Mouse (Mus musculus) layer of hippocampus, adult 2 months (tissue): ENCODE data around the gene Ssbp1. TPM values are rescaled to one million over a fixed set of nuclear protein-coding genes. Genes with fewer than 3 reads are reported as not detected.

Experiments
- DNase-seq, 2 experiments: peaks; one replicate each; pipeline ENCODE4 v3.0.0; 2022; ENCODE audit warnings: low spot score in 2 of 2
- H3K27ac ChIP-seq: fragments of 200-600 bp; 2 replicates; pipeline ENCODE4 v1.8.1; 2022
- H3K4me3 ChIP-seq: fragments of 200-600 bp; 2 replicates; pipeline ENCODE4 v1.8.1; 2022; ENCODE audit warnings: mild to moderate bottlenecking
- CTCF ChIP-seq: fragments of 200-600 bp; conservative IDR thresholded peaks from 2 replicates; pipeline ENCODE4 v1.8.1; 2022; ENCODE audit warnings: antibody characterized with exemption, mild to moderate bottlenecking, moderate library complexity
- long read RNA-seq, 2 experiments: library from polyadenylated mRNA; stranded (forward); transcript quantifications; one replicate each; pipeline ENCODE4 v2.0.0; 2021; ENCODE audit warnings: borderline mapping rate in 2 of 2
- total RNA-seq, 2 experiments: library from RNA; stranded (reverse); gene quantifications; 2 replicates each; pipeline ENCODE4 v1.2.3; 2021

Gene Ssbp1
- total RNA-seq: 10 to 100 TPM; 34.0 to 36.0 TPM
- long read RNA-seq, experiment 1, full-length matches to known transcripts: 23 of 189 reads
- long read RNA-seq, experiment 1, partial matches to known transcripts: 159 of 189 reads
- long read RNA-seq, experiment 1, other reads (novel, unspliced or antisense): 7 of 189 reads
- long read RNA-seq, experiment 2, full-length matches to known transcripts: 40 of 237 reads
- long read RNA-seq, experiment 2, partial matches to known transcripts: 186 of 237 reads
- long read RNA-seq, experiment 2, other reads (novel, unspliced or antisense): 11 of 237 reads

GRCm38 (mm10) chr6:40470916-40471719, at the start of gene Ssbp1:
Ssbp1 (plus strand) TSS chr6:40471352.
- TF ChIP-seq CTCF: peak; percentile 31
- H3K27ac ChIP-seq: peak within 1 kb of the TSS; percentile 95
- peak; percentile 91 to 92 for DNase-seq
- peak within 1 kb of the TSS; percentile 84 for H3K4me3 ChIP-seq

DNA sequence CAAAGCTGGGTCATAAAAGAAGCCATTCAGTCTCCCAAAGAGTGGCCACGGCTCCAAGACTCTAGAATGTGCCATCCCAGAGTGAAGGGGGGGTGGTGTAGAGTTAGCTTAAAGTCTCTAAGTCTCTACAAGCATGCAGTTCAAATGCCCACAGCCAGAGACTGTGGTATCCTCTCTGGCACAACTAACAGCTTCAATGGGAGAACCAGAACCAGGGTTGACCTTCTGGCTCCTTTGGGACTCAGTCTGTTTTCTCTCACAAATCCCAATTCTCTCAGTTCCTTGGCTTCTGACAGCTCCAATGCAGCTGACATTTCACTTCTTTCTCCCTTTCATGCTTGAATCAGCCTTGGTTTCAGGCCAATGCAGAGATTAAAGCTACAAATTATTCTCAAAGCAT, 48.1 kb upstream of the Ssbp1 start:
- no peak overlapping the region for H3K4me3 ChIP-seq
- DNase-seq: no peak
- no peak for TF ChIP-seq CTCF
- peak overlapping the region; percentile 33; the same call in 1 of the 2 replicates for H3K27ac ChIP-seq

DNA sequence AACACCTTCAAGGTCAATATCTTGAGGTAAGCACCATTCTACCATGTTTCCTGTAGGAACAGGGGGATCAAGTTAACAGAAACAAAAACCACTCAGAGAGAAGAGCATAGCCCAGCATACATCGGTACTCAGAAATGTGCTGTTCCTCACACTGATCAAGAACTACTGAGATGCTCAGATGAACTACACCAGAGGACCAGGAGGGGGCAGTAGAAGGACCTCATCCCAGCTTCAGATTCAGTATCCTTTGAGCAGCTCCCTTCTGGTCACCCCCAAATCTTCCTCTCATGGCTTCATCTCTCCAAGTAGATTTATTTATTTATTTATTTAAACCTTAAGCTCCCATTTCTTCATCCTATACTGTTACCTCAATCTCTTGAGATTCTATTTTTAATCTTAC, 47.4 kb upstream of the Ssbp1 start:
- H3K4me3 ChIP-seq: no peak overlapping the region
- DNase-seq: peak; percentile 26 to 57
- H3K27ac ChIP-seq: peak overlapping the region; percentile 33; the same call in 1 of the 2 replicates
- peak; percentile 86 for TF ChIP-seq CTCF

DNA sequence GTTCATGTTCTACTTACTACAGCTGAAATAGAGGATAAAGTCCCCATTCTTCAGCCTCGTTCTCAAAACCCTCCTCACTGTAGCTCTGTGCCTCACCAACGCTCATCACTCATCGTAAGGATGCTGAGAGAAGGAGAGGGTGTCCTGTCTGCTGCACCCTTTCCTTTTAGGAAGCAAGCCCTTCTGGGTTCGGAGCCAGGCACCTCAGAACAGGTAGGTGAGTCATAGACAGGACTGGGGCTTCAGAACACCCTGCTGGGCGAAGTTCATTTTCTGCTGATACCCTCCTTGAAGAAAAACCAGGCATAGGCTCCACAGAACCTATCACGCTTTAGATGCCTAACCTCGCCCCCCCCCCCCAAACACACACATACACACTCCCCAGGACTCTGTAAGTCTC, 43.7 kb upstream of the Ssbp1 start:
- Histone ChIP-seq H3K27ac (no peak overlapping the region), H3K4me3 (no peak overlapping the region)
- no peak for DNase-seq
- no peak for TF ChIP-seq CTCF

- no peak for TF ChIP-seq CTCF
- Histone ChIP-seq H3K4me3 (no peak overlapping the region), H3K27ac (no peak overlapping the region)
- DNase-seq: no peak
These were observed 42.5 kb upstream of the Ssbp1 start for GRCm38 (mm10) chr6:40428696-40429095.

DNA sequence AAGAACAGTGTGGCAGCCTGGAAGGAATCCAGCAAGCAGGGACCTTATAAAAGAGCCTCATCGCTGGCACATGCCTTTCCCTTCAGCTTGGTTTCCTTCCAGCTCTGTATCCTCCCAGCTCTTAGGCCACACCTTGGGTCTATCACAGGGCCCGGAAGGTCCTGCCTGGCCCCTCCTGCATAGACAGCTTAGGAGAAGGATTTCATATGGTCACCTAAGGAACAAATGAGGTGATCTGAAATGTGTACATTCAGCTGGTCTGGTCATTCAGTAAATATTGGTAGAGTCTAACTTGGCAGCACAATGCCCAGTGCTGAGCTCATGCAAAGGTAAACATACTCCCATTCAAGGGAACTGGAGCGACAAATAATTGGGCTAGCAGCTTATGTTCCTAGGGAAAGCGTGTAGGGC, 41.6 kb upstream of the Ssbp1 start:
- no peak overlapping the region for H3K4me3 ChIP-seq
- DNase-seq: no peak
- peak overlapping the region; percentile 55; the same call in 1 of the 2 replicates for H3K27ac ChIP-seq
- no peak for TF ChIP-seq CTCF

DNA sequence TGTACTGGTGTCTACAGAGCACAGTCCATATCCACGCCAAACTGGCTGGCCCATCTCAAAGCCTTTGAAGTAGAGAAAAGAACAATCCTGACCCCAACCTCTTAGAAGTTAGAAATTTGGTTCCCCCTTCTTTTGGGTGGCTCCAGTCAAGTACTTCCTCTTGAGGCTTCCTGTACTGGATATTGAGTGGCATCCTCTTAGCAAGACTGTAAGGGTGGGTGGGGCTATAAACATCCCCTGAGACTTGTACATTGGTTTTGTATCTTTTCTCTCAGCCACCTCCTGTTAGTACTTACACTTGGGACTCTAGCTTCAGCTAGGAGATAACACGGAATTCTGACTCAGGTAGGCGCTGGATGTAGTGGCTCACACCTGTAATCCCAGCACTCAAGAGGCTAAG, 40.9 kb upstream of the Ssbp1 start:
- H3K27ac ChIP-seq: peak overlapping the region; percentile 64; the same call in 1 of the 2 replicates
- no peak for TF ChIP-seq CTCF
- DNase-seq: no peak
- H3K4me3 ChIP-seq: no peak overlapping the region

GRCm38 (mm10) chr6:40430878-40431277, 40.3 kb upstream of the Ssbp1 start:
- peak; percentile 17 to 40 for DNase-seq
- Histone ChIP-seq H3K4me3 (no peak overlapping the region), H3K27ac (peak overlapping the region; percentile 64)
- TF ChIP-seq CTCF: no peak

DNA sequence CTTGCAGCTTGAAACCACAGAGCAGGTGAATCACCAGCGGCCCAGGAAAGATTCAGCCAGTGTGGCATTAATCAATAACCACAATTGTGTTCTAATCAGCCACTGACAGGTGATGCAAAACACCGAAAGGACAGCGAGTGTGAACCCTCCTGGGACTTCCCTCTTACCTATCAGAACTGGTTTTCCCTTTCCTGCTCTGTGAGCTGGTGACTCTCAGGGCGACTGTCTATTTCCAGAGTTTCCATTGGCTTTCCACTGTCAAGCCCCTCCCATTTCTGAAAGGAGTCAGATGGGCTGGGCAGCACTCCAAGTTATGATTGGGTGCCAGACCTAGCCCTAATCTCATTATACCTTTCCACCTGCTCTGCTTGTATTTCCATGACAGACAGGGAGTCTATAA, 39.8 kb upstream of the Ssbp1 start:
- H3K27ac ChIP-seq: peak overlapping the region; percentile 64
- no peak for TF ChIP-seq CTCF
- no peak overlapping the region for H3K4me3 ChIP-seq
- DNase-seq: no peak

DNA sequence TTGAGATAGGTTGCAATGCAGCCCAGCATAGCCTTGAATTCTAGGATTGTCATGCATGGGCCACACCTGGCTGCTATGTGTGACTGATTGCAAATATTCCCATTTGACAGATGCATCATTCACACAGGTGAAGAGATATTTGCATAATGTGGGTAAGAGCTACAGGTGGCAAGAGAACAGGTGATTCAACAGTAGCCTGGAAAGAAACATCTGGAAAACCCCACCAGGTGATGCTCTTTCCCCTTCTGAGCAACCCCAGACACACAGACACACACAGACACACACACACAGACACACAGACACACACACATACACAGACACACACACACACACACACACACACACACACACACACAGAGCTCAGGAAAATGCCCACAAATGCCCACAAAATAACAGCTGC, 39.3 kb upstream of the Ssbp1 start:
- Histone ChIP-seq H3K4me3 (no peak overlapping the region), H3K27ac (peak overlapping the region; percentile 64)
- TF ChIP-seq CTCF: no peak
- DNase-seq: no peak

- peak overlapping the region; percentile 86 for H3K27ac ChIP-seq
- TF ChIP-seq CTCF: no peak
- no peak overlapping the region for H3K4me3 ChIP-seq
- peak; percentile 85 for DNase-seq
These were observed 38.5 kb upstream of the Ssbp1 start for GRCm38 (mm10) chr6:40432346-40433275.

- DNase-seq: no peak
- TF ChIP-seq CTCF: no peak
These were observed 36.5 kb upstream of the Ssbp1 start for GRCm38 (mm10) chr6:40434697-40435096.

More at GRCm38 (mm10) chr6:40434697-40435096, 36.5 kb upstream of the Ssbp1 start:
- Histone ChIP-seq H3K27ac (peak overlapping the region; percentile 96), H3K4me3 (peak overlapping the region; percentile 92)
